Mouse (Mus musculus): ENCODE results near the gene Elobl.
A peak's percentile ranks its signal among the peaks of the same experiment; 100 is the strongest.
"Not testable (repeated sequence)": the region's sequence is repeated elsewhere in the genome, so short reads cannot be mapped to it uniquely, and the experiment has no call there.

Elobl gene

DNA sequence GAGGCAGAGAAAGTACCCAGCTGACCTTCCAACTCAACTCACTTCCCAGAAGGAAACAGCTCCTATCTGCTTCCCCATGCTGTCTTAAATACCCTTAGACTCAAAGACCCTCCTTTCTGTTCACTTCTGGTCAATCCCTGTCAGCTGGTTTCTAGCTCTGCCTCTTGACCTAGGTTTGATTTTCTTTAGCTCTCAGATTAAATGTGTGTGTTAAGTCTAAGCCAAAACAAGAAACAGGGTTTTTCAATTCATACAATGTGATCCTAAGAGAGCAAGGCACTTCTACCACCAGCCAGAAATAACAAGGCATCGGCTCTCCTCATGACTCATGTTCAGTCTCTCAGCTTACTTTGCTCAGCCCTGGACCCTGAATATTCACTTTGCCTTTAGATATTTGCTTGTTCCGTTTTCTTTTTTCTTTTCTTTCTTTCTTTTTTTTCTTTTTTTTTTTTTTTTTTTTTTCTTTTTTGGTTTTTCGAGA is at the start of gene Elobl:
Gene Elobl, minus strand, starts transcription at position 51 of the 481 bp plus-strand sequence.
- DNase-seq (ENCODE audit: low spot score): peak; percentile 26

DNA sequence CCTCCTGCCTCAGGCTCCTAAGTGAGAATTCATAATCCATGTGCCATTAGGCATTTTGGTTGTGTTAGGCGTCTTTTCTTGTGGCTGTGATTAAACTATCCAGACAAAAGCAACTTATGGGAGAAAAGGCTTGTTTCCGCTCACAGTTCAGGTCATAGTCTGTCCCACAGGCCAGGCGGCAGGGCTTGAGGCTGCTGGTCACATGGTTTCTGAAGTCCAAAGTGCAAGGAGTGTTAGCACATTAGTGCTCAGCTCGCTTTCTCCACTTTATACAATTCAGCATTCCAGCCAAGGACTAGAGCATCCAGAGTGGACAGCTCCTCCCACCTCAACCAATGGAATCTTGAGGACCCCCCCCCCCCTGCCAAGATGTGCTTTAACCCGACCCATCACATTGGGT is 45.5 kb upstream of the Elobl start:
- no peak for DNase-seq (ENCODE audit: low spot score)

GRCm38 (mm10) chr11:89009496-89009895 is 42.8 kb upstream of the Elobl start:
- no peak for DNase-seq (ENCODE audit: low spot score)

- DNase-seq (ENCODE audit: low spot score): no peak
Measured at GRCm38 (mm10) chr11:89009066-89009465, 42.3 kb upstream of the Elobl start.

GRCm38 (mm10) chr11:89007582-89007981 is 40.9 kb upstream of the Elobl start:
- no peak for DNase-seq (ENCODE audit: low spot score)

DNA sequence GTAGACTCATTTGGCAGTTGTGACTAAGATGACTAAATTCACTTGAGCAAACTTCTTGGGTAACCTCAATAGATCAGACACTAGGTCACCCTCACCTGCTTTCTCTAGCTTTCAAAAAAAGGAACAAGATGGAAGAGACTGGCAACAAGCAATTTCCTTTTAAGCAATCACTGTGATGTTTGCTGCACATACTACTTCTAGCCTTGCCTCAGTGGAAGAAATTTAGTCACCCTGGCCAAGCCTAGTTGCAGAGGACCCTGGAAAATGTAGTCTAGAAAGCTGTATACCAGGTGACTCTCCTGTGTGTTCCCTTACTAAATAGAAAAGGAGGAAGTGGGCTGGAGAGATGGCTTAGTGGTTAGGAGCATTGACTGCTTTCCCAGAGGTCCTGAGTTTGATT is 39.7 kb upstream of the Elobl start:
- no peak for DNase-seq (ENCODE audit: low spot score)

DNA sequence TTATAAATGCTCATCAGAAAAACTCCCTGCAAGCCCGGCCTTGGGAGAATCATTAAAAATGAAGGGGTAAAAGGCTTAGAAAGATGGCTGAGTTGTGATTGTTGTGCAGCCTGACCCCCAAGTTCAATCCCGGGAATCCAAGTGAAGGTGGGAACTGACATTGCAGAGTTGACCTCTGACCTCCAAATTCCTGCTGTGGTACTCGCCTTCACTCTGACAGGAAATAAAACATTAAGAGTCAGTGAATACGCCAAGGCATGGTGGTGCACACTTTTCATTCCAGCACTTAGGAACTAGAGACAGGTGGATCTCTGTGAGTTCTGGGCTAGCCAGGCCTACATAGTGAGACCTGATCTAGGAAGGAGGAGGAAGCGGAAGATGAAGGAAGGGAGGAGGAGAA is 38.7 kb upstream of the Elobl start:
- no peak for DNase-seq (ENCODE audit: low spot score)

DNA sequence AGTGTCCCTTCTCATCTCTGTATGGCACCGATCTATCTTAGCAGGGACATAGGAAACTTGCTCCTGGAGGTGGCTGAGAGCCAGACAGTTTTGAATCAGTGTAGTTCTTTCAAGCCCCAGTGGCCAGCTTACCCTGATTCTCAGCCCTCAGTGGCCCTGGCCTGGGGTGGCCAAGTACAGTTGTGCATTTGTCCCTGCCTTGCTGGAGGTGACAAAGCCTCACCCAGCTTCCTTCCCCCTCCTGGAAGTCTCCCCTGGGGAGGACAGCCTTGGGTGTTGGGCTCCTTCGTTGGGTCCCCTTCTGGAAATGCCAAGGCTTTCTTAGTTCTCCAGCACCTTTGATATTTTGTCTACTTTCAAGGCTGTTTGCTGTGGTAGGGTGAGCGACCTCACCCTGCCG is 37.0 kb upstream of the Elobl start:
- no peak for DNase-seq (ENCODE audit: low spot score)

DNA sequence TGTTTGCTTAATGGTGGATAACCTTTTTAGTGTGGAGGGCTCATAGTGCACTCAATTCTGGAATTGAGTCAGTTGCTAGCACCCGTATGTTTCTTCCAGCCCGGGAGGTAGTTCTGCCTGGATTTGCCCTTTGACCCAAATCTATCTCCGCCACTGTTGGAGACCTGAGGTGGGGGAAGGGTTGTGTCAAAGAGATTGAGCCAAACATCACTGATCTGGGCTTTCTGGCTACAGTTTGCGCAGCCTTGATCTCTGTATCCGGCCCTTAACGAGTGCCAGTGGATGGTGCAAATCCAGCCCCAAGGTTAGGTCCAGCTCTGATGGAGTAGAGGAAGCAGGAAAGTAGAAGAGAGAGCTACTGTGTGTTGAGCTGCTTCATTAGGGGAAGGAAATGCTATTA is 36.3 kb upstream of the Elobl start:
- peak; percentile 16 for DNase-seq (ENCODE audit: low spot score)

DNA sequence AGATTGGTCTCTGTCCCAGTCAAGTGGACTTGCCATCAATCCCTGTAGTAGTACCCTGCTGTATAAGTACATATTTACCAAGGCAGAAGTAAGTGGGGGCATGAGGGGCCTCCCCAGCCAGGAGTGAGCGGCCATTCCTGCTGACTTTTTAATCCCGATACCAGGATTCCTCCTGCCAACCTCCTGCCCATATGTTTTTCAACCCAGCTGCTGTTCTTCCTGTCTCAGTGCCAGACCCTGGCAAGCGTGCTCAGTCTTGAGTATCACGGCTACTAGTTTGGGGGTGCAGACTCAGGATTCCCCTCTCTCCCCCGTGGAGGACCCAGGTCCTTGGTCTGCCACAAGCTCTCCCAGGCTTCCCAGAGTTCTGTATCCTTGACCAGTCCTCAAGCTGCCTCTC is 35.9 kb upstream of the Elobl start:
- DNase-seq (ENCODE audit: low spot score): peak; percentile 31

GRCm38 (mm10) chr11:89002068-89002467 is 35.3 kb upstream of the Elobl start:
- peak; percentile 44 for DNase-seq (ENCODE audit: low spot score)

GRCm38 (mm10) chr11:89001569-89001968 is 34.8 kb upstream of the Elobl start:
- no peak for DNase-seq (ENCODE audit: low spot score)

DNA sequence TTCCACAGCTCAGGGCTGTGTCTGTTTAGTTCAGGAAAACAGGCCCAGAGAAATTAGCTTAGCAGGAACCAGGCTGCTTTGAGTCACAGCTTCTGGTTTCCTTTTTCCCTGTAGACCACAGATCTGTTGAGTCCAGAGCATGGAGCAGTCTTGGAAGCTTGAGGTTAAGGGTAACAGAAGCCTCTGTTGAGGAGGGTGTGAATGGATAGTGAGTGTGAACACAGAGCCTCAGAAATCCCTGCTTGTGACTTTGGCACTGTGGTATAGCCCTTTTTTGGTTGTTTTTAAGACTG is 33.7 kb upstream of the Elobl start:
- DNase-seq (ENCODE audit: low spot score): peak; percentile 58

GRCm38 (mm10) chr11:88999723-89000526 is 33.2 kb upstream of the Elobl start:
- DNase-seq (ENCODE audit: low spot score): peak; percentile 40

DNA sequence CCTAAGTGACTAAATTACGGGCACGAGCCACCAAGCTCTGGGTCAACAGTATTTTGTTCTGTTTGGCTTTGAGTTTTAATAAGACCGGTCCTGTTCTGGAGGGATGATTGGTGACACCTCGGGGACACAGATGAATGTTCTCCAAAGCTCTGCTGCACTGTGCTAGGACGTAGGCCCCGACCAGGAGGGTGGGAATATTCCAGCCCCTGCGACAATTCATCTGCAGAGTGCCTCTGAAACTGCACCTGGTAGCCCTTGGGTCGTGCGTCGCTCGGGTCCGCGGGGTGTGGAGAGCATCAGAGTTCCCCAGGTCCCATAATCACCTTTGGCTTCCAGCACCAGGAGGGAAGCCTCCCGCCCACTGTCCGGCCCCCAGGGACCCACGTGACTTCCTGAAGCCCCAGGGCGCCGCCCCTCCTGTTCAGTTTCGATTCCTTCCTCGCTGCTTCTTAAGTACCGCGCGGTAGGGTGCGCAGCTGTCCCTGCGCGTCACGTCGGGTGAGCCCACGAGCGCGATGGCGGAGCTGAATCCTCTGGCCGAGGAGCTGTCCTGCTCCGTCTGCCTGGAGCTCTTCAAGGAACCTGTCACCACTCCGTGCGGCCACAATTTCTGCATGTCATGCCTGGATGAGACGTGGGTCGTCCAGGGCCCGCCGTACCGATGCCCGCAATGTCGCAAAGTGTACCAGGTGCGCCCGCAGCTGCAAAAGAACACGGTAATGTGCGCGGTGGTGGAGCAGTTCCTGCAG is 32.4 kb upstream of the Elobl start, which contains the start of gene Trim25:
Gene Trim25, plus strand, starts transcription at position 403 of the 749 bp plus-strand sequence.
- peak; percentile 94 for DNase-seq (ENCODE audit: low spot score)

GRCm38 (mm10) chr11:88998406-88998805 is 31.7 kb upstream of the Elobl start:
- no peak for DNase-seq (ENCODE audit: low spot score)

DNA sequence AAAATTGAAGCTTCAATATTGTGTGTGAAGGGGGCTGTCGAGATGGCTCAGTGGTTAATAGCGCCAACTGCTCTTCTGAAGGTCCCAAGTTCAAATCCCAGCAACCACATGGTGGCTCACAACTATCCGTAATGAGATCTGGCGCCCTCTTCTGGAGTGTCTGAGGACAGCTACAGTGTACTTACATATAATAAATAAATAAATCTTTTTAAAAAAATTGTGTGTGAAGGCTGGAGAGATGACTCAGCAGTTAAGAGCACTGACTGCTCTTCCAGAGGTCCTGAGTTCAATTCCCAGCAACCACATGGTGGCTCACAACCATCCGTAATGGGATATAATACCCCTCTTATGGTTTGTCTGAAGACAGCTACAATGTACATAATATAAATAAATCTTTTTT is 30.6 kb upstream of the Elobl start:
- not testable (repeated sequence) for DNase-seq (ENCODE audit: low spot score)

DNA sequence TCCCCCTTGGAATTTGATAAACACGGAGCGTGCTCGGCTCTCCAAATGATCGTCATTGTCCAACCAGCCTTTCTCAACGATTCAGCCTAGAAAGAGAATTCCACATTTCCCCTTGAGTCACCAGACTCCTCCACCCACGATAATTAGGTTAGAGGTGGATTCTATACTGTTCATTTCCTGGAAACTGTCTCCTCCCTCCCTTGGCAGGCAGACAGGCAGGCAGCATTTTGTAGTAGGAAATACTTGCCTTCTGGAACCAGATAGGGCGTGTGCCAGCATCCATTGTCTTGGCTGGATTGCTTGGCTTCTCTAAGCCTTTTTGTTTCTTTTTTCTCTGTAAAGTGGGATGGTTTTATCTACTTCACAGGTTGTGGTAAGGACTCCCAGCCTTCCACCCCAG is 29.7 kb upstream of the Elobl start:
- peak; percentile 75 for DNase-seq (ENCODE audit: low spot score)

- no peak for DNase-seq (ENCODE audit: low spot score)
Measured at GRCm38 (mm10) chr11:88995616-88996015, 28.9 kb upstream of the Elobl start.

DNA sequence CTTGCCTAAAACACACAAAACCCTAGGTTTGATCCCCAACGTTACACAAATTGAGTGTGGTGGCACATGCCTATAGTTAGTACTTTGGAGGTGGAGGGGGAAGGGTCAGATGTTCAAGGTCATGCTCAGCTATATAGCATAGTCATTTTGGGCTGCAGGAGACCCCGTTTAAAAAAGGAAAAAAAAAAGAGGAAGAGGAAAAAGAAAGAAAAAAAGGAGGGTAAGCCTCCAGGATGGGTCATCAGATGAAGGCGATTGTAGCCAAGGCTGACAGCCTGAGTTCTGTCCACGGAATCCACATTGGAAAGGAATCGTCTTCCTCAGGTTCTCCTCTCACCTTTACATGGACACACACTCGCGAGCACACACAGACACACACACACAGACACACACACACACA is 27.8 kb upstream of the Elobl start:
- DNase-seq (ENCODE audit: low spot score): no peak

DNA sequence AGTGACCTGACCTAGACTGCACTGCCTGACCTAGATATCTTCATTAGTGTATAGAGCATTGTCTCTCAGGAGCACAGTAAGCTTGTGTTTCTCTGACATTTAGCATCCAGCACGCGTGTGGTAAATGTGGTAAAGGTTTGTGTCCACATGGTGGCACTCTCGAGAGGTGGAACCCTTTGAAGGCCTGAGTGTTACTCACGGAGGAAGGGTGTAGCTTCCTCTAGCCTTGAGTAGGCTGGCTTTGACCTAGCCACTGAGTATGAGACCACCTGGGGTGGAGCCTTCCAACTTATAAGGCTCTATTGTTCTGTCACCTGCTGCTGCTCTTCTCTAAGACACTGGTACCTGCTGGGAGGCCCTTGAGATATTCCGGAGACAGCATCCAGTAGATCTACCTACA is 26.9 kb upstream of the Elobl start:
- peak; percentile 43 for DNase-seq (ENCODE audit: low spot score)

GRCm38 (mm10) chr11:88993186-88993585 is 26.5 kb upstream of the Elobl start:
- no peak for DNase-seq (ENCODE audit: low spot score)

DNA sequence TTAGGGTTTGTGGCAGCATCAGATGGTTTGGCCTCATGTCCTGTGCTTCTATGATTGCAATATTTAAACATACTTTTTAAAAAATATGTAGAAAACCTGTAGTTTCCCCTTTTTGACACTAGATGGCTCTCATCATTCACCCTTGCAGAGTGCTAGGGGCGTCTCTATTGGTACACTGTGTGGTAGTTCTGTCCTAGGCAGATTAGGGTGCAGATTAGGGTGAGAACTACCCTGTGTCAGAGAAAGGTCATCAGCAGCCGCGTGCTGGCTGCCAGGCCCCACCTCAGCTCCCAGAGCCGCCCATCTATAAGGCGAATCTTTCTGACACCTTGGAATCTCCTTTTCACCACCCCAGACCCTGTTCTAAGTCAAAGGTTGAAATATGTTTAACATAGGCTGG is 22.8 kb upstream of the Elobl start:
- peak; percentile 57 for DNase-seq (ENCODE audit: low spot score)
